Mouse (Mus musculus) myocyte (in vitro differentiated cells): Measurements from ENCODE around the gene Cyp11a1. TPM values are rescaled to one million over a fixed set of nuclear protein-coding genes. Genes with fewer than 3 reads are reported as not detected.
A peak's percentile ranks its signal among the peaks of the same experiment; 100 is the strongest.

Experiments
- H3K27me3 ChIP-seq: one replicate; pipeline ENCODE4 v1.6.1; 2011; ENCODE audit not compliant: control insufficient read depth, insufficient read depth, insufficient read length
- H3K36me3 ChIP-seq: one replicate; pipeline ENCODE4 v1.6.1; 2011; ENCODE audit not compliant: control insufficient read depth, insufficient read depth
- H3K4me2 ChIP-seq: one replicate; pipeline ENCODE4 v1.6.1; 2011; ENCODE audit warnings: low read depth, control low read depth
- H3K4me3 ChIP-seq: one replicate; pipeline ENCODE4 v1.5.1; 2011; ENCODE audit warnings: mild to moderate bottlenecking, control low read depth, moderate library complexity
- H3K79me2 ChIP-seq: one replicate; pipeline ENCODE4 v1.6.1; 2011; ENCODE audit not compliant: control insufficient read depth, insufficient read depth
- H3ac ChIP-seq: one replicate; pipeline ENCODE4 v1.6.1; 2011; ENCODE audit not compliant: control insufficient read depth, insufficient read length
- CEBPB ChIP-seq: IDR thresholded peaks from 2 replicates; pipeline ENCODE4 v1.6.1; 2011; ENCODE audit warnings: mild to moderate bottlenecking, moderate library complexity; ENCODE audit not compliant: poor library complexity, insufficient read depth, severe bottlenecking
- E2F4 ChIP-seq: IDR thresholded peaks from one replicate; pipeline ENCODE4 v1.6.1; 2011; ENCODE audit warnings: mild to moderate bottlenecking, control low read depth, moderate library complexity; ENCODE audit not compliant: insufficient read depth
- MAX ChIP-seq: IDR thresholded peaks from one replicate; pipeline ENCODE4 v1.6.1; 2011; ENCODE audit warnings: low read depth, mild to moderate bottlenecking, control low read depth
- MYOD1 ChIP-seq, 3 experiments: IDR thresholded peaks; one replicate each; pipeline ENCODE4 v1.6.1; 2011; ENCODE audit warnings: control low read depth in 2 of 3, low read depth in 2 of 3, mild to moderate bottlenecking in 2 of 3, moderate library complexity in 1 of 3; ENCODE audit not compliant: insufficient read length in 2 of 3, control insufficient read depth in 1 of 3
- MYOG ChIP-seq, 3 experiments: IDR thresholded peaks; one replicate each; pipeline ENCODE4 v1.6.1; 2011; ENCODE audit warnings: control low read depth in 2 of 3, low read depth in 2 of 3, mild to moderate bottlenecking in 2 of 3; ENCODE audit not compliant: insufficient read length in 2 of 3, control insufficient read depth in 1 of 3, insufficient read depth in 1 of 3
- POLR2A ChIP-seq: IDR thresholded peaks from one replicate; pipeline ENCODE4 v1.6.1; 2011; ENCODE audit warnings: low read depth, mild to moderate bottlenecking, control low read depth, moderate library complexity; ENCODE audit not compliant: insufficient read length
- POLR2AphosphoS2 ChIP-seq: IDR thresholded peaks from one replicate; pipeline ENCODE4 v1.6.1; 2011; ENCODE audit warnings: low read depth, control low read depth; ENCODE audit not compliant: insufficient read length
- REST ChIP-seq: IDR thresholded peaks from one replicate; pipeline ENCODE4 v1.6.1; 2011; ENCODE audit warnings: mild to moderate bottlenecking, control low read depth, moderate library complexity; ENCODE audit not compliant: insufficient read depth, insufficient read length
- SRF ChIP-seq: IDR thresholded peaks from one replicate; pipeline ENCODE4 v1.6.1; 2011; ENCODE audit warnings: low read depth; ENCODE audit not compliant: control insufficient read depth, insufficient read length
- TCF12 ChIP-seq: IDR thresholded peaks from one replicate; pipeline ENCODE4 v1.6.1; 2011; ENCODE audit warnings: mild to moderate bottlenecking, control low read depth; ENCODE audit not compliant: poor library complexity, insufficient read depth, severe bottlenecking
- TCF3 ChIP-seq: IDR thresholded peaks from one replicate; pipeline ENCODE4 v1.6.1; 2011; ENCODE audit warnings: low read depth, control low read depth; ENCODE audit not compliant: insufficient read length
- USF1 ChIP-seq: IDR thresholded peaks from one replicate; pipeline ENCODE4 v1.6.1; 2011; ENCODE audit warnings: low read depth, mild to moderate bottlenecking, control low read depth, moderate library complexity
- polyA plus RNA-seq: library from polyadenylated mRNA; unstranded; fragments of >200 nt; fragmentation: generic; extraction: Trizol; gene quantifications from one replicate; pipeline ENCODE4 v1.2.1, GENCODE M21; 2012; ENCODE audit warnings: missing spikeins

The Cyp11a1 gene
- 0.11 TPM for polyA plus RNA-seq

- H3K4me2 ChIP-seq = no peak within 1 kb of the TSS
- H3K27me3 ChIP-seq = no peaks in the 10 kb centered on the region
- no peaks in the 10 kb centered on the region for H3K79me2 ChIP-seq
- H3ac ChIP-seq = no peak within 1 kb of the TSS
- no peak within 1 kb of the TSS for H3K4me3 ChIP-seq
- TF ChIP-seq TCF3 (no peak), USF1 (no peak)
- H3K36me3 ChIP-seq = no peaks in the 10 kb centered on the region
Observed at GRCm38 (mm10) chr9:58005753-58006461, at the start of gene Cyp11a1. Gene Cyp11a1 (plus strand): TSS chr9:58006411.

DNA sequence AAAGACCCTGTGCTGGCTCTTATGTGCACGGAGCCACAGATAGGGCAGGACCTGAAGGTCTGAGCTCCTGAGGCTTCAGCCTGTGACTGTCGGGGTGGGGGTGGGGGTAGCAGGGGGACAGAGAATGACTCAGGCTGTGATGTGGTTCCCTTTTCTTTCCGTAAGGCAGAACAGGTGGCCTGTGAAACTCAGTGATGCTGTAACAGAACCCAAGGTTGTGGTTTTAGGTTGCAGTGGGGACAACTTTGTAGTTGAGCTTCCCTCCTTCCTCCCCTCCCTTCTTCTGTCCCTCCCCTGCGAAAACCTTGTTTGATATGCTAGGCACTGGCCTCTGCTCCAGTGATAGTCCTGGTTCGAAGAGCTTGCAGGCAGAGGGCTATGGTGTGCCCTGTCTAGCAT is 49.4 kb upstream of the Cyp11a1 start:
- peaks cover 10% of the 10 kb centered on the region for H3K36me3 ChIP-seq
- TF ChIP-seq MYOD1 (IDR thresholded peaks at IDR 0.05; ENCODE audit: control insufficient read depth in 1 of 3, insufficient read length in 2 of 3, low read depth in 2 of 3) = peak in 2 of 3 experiments; percentile 51 to 67
- no peak for TF ChIP-seq TCF12
- TF ChIP-seq CEBPB = no peak

DNA sequence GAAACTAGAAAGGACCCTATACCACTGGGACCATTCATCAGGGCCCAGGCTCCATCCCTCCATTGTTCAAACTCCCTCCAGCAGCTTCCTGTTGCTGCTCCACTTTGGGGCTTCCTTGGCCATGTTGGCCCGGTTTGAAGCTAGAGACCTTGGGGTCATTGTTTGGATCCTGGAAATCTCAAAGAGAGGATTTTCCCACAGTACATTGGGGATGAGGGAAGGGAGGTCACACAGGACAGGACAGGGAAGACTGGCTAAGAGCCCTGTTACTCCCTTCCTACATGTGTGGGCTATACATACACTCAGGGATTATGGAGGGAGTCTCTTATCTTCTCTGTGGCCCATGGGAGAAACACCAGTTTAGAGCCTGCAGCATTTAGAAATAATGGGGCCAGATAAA is 47.6 kb upstream of the Cyp11a1 start:
- no peak for TF ChIP-seq MAX
- no peak for TF ChIP-seq TCF12
- TF ChIP-seq POLR2A = no peak
- no peak for TF ChIP-seq SRF
- TF ChIP-seq TCF3 = no peak
- no peak for TF ChIP-seq REST
- no peak for TF ChIP-seq MYOD1 (IDR thresholded peaks at IDR 0.05; ENCODE audit: control insufficient read depth in 1 of 3, insufficient read length in 2 of 3, low read depth in 2 of 3)
- TF ChIP-seq E2F4 = no peak
- TF ChIP-seq CEBPB = no peak
- no peak for TF ChIP-seq POLR2AphosphoS2
- no peak for TF ChIP-seq MYOG (IDR thresholded peaks at IDR 0.05; ENCODE audit: control insufficient read depth in 1 of 3, insufficient read depth in 1 of 3, insufficient read length in 2 of 3, low read depth in 2 of 3)
- no peak for TF ChIP-seq USF1
- Histone ChIP-seq H3K27me3 (no peaks in the 10 kb centered on the region), H3ac (no peak overlapping the region), H3K36me3 (peaks cover 10% of the 10 kb centered on the region), H3K4me2 (no peak overlapping the region), H3K4me3 (no peak overlapping the region), H3K79me2 (peaks cover 13% of the 10 kb centered on the region)

More for the DNA sequence above, 49.4 kb upstream of the Cyp11a1 start:
- peaks cover 31% of the 10 kb centered on the region for H3K79me2 ChIP-seq
- no peak overlapping the region for H3K4me3 ChIP-seq
- no peaks in the 10 kb centered on the region for H3K27me3 ChIP-seq
- H3ac ChIP-seq = no peak overlapping the region
- no peak overlapping the region for H3K4me2 ChIP-seq

DNA sequence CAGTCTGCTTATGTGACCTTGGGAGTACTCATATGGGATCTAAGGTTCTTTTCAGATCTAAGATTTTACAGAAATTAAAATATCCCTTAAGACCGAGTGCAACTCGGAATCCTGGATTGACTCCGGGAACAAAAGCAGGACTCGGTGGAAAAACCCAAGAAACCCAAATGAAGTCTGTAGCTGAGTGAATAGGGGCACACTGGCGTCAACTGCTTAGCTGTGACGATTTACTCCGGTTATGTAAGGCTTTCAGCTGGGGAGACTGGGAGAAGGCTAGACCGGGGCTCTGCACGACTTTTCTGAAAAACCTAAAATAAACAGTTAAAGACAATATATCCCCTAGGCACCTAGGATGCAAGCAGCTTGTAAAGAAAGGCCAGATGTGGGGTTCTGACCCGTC is 46.8 kb upstream of the Cyp11a1 start:
- Histone ChIP-seq H3K79me2 (peaks cover 5% of the 10 kb centered on the region), H3K4me2 (no peak overlapping the region), H3ac (no peak overlapping the region), H3K4me3 (no peak overlapping the region), H3K27me3 (no peaks in the 10 kb centered on the region), H3K36me3 (peaks cover 10% of the 10 kb centered on the region)
- TF ChIP-seq MYOD1 (IDR thresholded peaks at IDR 0.05; ENCODE audit: control insufficient read depth in 1 of 3, insufficient read length in 2 of 3, low read depth in 2 of 3) (no peak), SRF (no peak)

GRCm38 (mm10) chr9:57959886-57960866 is 46.0 kb upstream of the Cyp11a1 start:
- Histone ChIP-seq H3K36me3 (peaks cover 10% of the 10 kb centered on the region), H3ac (no peak overlapping the region), H3K79me2 (peaks cover 4% of the 10 kb centered on the region), H3K4me2 (no peak overlapping the region), H3K27me3 (no peaks in the 10 kb centered on the region), H3K4me3 (no peak overlapping the region)
- TF ChIP-seq TCF12 = no peak
- no peak for TF ChIP-seq SRF
- no peak for TF ChIP-seq TCF3
- TF ChIP-seq MYOD1 (IDR thresholded peaks at IDR 0.05; ENCODE audit: control insufficient read depth in 1 of 3, insufficient read length in 2 of 3, low read depth in 2 of 3) = no peak
- TF ChIP-seq MAX = no peak
- TF ChIP-seq MYOG (IDR thresholded peaks at IDR 0.05; ENCODE audit: control insufficient read depth in 1 of 3, insufficient read depth in 1 of 3, insufficient read length in 2 of 3, low read depth in 2 of 3) = no peak
- TF ChIP-seq POLR2A = no peak
- no peak for TF ChIP-seq REST
- TF ChIP-seq USF1 = no peak
- no peak for TF ChIP-seq POLR2AphosphoS2
- TF ChIP-seq CEBPB = no peak
- TF ChIP-seq E2F4 = no peak
